Mouse (Mus musculus): Measurements from ENCODE around the gene Sp2. TPM values are rescaled to one million over a fixed set of nuclear protein-coding genes. Genes with fewer than 3 reads are reported as not detected.

Gene Sp2
- polyA plus RNA-seq, 1 experiment, result 23.9 TPM

- no peak within 1 kb of the TSS for H3K4me3 ChIP-seq (ENCODE audit: extremely low read depth, insufficient read depth, insufficient read length)
- peaks cover 2% of the 10 kb centered on the region; the same call in 1 of the 2 replicates for H3K4me1 ChIP-seq (ENCODE audit: control insufficient read depth, insufficient read depth, insufficient read length)
- TF ChIP-seq POLR2A (IDR thresholded peaks at IDR 0.05; ENCODE audit: low read depth, low read length) (no peak), CTCF (IDR thresholded peaks at IDR 0.05; ENCODE audit: extremely low read depth, insufficient read depth, insufficient read length, insufficient replicate concordance) (no peak)
- WGBS, result 79% methylated on average over 2 of the region's 2 CpGs
- no peaks in the 10 kb centered on the region for H3K36me3 ChIP-seq (ENCODE audit: control insufficient read depth, insufficient read depth, low read length)
- no peak within 1 kb of the TSS for H3K27ac ChIP-seq (ENCODE audit: insufficient read depth, low read length)
- H3K27me3 ChIP-seq (ENCODE audit: control insufficient read depth, insufficient read depth, low read length), result no peaks in the 10 kb centered on the region
- no peak for DNase-seq (ENCODE audit: low read depth in 1 of 2, low spot score in 2 of 2)
Observed at GRCm38 (mm10) chr11:96928088-96928487, 54.7 kb downstream of the Sp2 start, which contains the start of gene Prr15l. TSS of gene Prr15l (plus strand) at chr11:96928104.

GRCm38 (mm10) chr11:96926587-96926986, 56.2 kb downstream of the Sp2 start:
- 82% methylated on average over 5 of the region's 5 CpGs for WGBS
- Histone ChIP-seq H3K4me3 (ENCODE audit: extremely low read depth, insufficient read depth, insufficient read length) (no peak overlapping the region), H3K4me1 (ENCODE audit: control insufficient read depth, insufficient read depth, insufficient read length) (peaks cover 2% of the 10 kb centered on the region; the same call in 1 of the 2 replicates), H3K27me3 (ENCODE audit: control insufficient read depth, insufficient read depth, low read length) (no peaks in the 10 kb centered on the region), H3K36me3 (ENCODE audit: control insufficient read depth, insufficient read depth, low read length) (no peaks in the 10 kb centered on the region), H3K27ac (ENCODE audit: insufficient read depth, low read length) (no peak overlapping the region)
- TF ChIP-seq POLR2A (IDR thresholded peaks at IDR 0.05; ENCODE audit: low read depth, low read length) (no peak), CTCF (IDR thresholded peaks at IDR 0.05; ENCODE audit: extremely low read depth, insufficient read depth, insufficient read length, insufficient replicate concordance) (no peak)
- no peak for DNase-seq (ENCODE audit: low read depth in 1 of 2, low spot score in 2 of 2)

- Histone ChIP-seq H3K36me3 (ENCODE audit: control insufficient read depth, insufficient read depth, low read length) (no peaks in the 10 kb centered on the region), H3K27ac (ENCODE audit: insufficient read depth, low read length) (no peak overlapping the region), H3K4me1 (ENCODE audit: control insufficient read depth, insufficient read depth, insufficient read length) (peaks cover 2% of the 10 kb centered on the region; the same call in 1 of the 2 replicates), H3K4me3 (ENCODE audit: extremely low read depth, insufficient read depth, insufficient read length) (no peak overlapping the region), H3K27me3 (ENCODE audit: control insufficient read depth, insufficient read depth, low read length) (no peaks in the 10 kb centered on the region)
- TF ChIP-seq POLR2A (IDR thresholded peaks at IDR 0.05; ENCODE audit: low read depth, low read length) (no peak), CTCF (IDR thresholded peaks at IDR 0.05; ENCODE audit: extremely low read depth, insufficient read depth, insufficient read length, insufficient replicate concordance) (no peak)
- 80% methylated on average over 12 of the region's 12 CpGs for WGBS
- no peak for DNase-seq (ENCODE audit: low read depth in 1 of 2, low spot score in 2 of 2)
Observed at GRCm38 (mm10) chr11:96925469-96926148, 57.1 kb downstream of the Sp2 start.

GRCm38 (mm10) chr11:96924861-96925260, 57.9 kb downstream of the Sp2 start:
- H3K4me3 ChIP-seq (ENCODE audit: extremely low read depth, insufficient read depth, insufficient read length), result no peak overlapping the region
- H3K36me3 ChIP-seq (ENCODE audit: control insufficient read depth, insufficient read depth, low read length), result no peaks in the 10 kb centered on the region
- H3K27me3 ChIP-seq (ENCODE audit: control insufficient read depth, insufficient read depth, low read length), result no peaks in the 10 kb centered on the region
- WGBS, result 56% methylated on average over 11 of the region's 11 CpGs
- H3K27ac ChIP-seq (ENCODE audit: insufficient read depth, low read length), result no peak overlapping the region
- H3K4me1 ChIP-seq (ENCODE audit: control insufficient read depth, insufficient read depth, insufficient read length), result peaks cover 2% of the 10 kb centered on the region; the same call in 1 of the 2 replicates
- TF ChIP-seq POLR2A (IDR thresholded peaks at IDR 0.05; ENCODE audit: low read depth, low read length) (no peak), CTCF (IDR thresholded peaks at IDR 0.05; ENCODE audit: extremely low read depth, insufficient read depth, insufficient read length, insufficient replicate concordance) (no peak)
- no peak for DNase-seq (ENCODE audit: low read depth in 1 of 2, low spot score in 2 of 2)

- Histone ChIP-seq H3K36me3 (ENCODE audit: control insufficient read depth, insufficient read depth, low read length) (no peaks in the 10 kb centered on the region), H3K4me1 (ENCODE audit: control insufficient read depth, insufficient read depth, insufficient read length) (no peaks in the 10 kb centered on the region; the same call in 1 of the 2 replicates), H3K27ac (ENCODE audit: insufficient read depth, low read length) (no peak overlapping the region), H3K4me3 (ENCODE audit: extremely low read depth, insufficient read depth, insufficient read length) (no peak overlapping the region), H3K27me3 (ENCODE audit: control insufficient read depth, insufficient read depth, low read length) (no peaks in the 10 kb centered on the region)
- 80% methylated on average over 6 of the region's 6 CpGs for WGBS
- TF ChIP-seq CTCF (IDR thresholded peaks at IDR 0.05; ENCODE audit: extremely low read depth, insufficient read depth, insufficient read length, insufficient replicate concordance), result no peak
- DNase-seq (ENCODE audit: low read depth in 1 of 2, low spot score in 2 of 2), result no peak
Observed at GRCm38 (mm10) chr11:96919003-96919402, 63.8 kb downstream of the Sp2 start.

- Histone ChIP-seq H3K4me3 (ENCODE audit: extremely low read depth, insufficient read depth, insufficient read length) (no peak overlapping the region), H3K4me1 (ENCODE audit: control insufficient read depth, insufficient read depth, insufficient read length) (no peaks in the 10 kb centered on the region; the same call in 1 of the 2 replicates), H3K27ac (ENCODE audit: insufficient read depth, low read length) (no peak overlapping the region), H3K36me3 (ENCODE audit: control insufficient read depth, insufficient read depth, low read length) (no peaks in the 10 kb centered on the region), H3K27me3 (ENCODE audit: control insufficient read depth, insufficient read depth, low read length) (no peaks in the 10 kb centered on the region)
- WGBS, result 81% methylated on average over 6 of the region's 6 CpGs
- no peak for TF ChIP-seq CTCF (IDR thresholded peaks at IDR 0.05; ENCODE audit: extremely low read depth, insufficient read depth, insufficient read length, insufficient replicate concordance)
- no peak for TF ChIP-seq POLR2A (IDR thresholded peaks at IDR 0.05; ENCODE audit: low read depth, low read length)
- DNase-seq (ENCODE audit: low read depth in 1 of 2, low spot score in 2 of 2), result no peak
Observed at GRCm38 (mm10) chr11:96917415-96917814, 65.3 kb downstream of the Sp2 start.

GRCm38 (mm10) chr11:96916885-96917396, 65.8 kb downstream of the Sp2 start:
- Histone ChIP-seq H3K36me3 (ENCODE audit: control insufficient read depth, insufficient read depth, low read length) (no peaks in the 10 kb centered on the region), H3K27ac (ENCODE audit: insufficient read depth, low read length) (peak overlapping the region; percentile 60), H3K4me3 (ENCODE audit: extremely low read depth, insufficient read depth, insufficient read length) (peak overlapping the region; percentile 50), H3K27me3 (ENCODE audit: control insufficient read depth, insufficient read depth, low read length) (no peaks in the 10 kb centered on the region), H3K4me1 (ENCODE audit: control insufficient read depth, insufficient read depth, insufficient read length) (no peaks in the 10 kb centered on the region; the same call in 1 of the 2 replicates)
- DNase-seq (ENCODE audit: low read depth in 1 of 2, low spot score in 2 of 2), result no peak
- whole genome bisulfite sequencing, result 17% methylated on average over 13 of the region's 13 CpGs
- TF ChIP-seq CTCF (IDR thresholded peaks at IDR 0.05; ENCODE audit: extremely low read depth, insufficient read depth, insufficient read length, insufficient replicate concordance) (no peak), POLR2A (IDR thresholded peaks at IDR 0.05; ENCODE audit: low read depth, low read length) (no peak)
